Mouse (Mus musculus) MEL (cell line): Measurements from ENCODE around the gene Tbc1d2b.

ENCODE experiments used
- CHD2 ChIP-seq: IDR thresholded peaks from 2 replicates; pipeline ENCODE4 v1.6.1; 2011; ENCODE audit warnings: low read length, improper control_type of control experiment
- CTCF ChIP-seq, 3 experiments: IDR thresholded peaks in 2 of 3; conservative IDR thresholded peaks in 1 of 3; 2 replicates each; pipeline ENCODE4 v1.5.1; 2011 to 2012; ENCODE audit warnings: low read length in 3 of 3, low read depth in 2 of 3, mild to moderate bottlenecking in 2 of 3, improper control_type of control experiment in 1 of 3, inconsistent platforms in 1 of 3, mixed read lengths in 1 of 3, moderate library complexity in 1 of 3; ENCODE audit not compliant: control insufficient read depth in 1 of 3, insufficient read depth in 1 of 3, poor library complexity in 1 of 3, severe bottlenecking in 1 of 3
- E2F4 ChIP-seq: IDR thresholded peaks from 2 replicates; pipeline ENCODE4 v1.6.1; 2011; ENCODE audit warnings: low read depth, low read length, improper control_type of control experiment, borderline replicate concordance
- HCFC1 ChIP-seq: IDR thresholded peaks from 2 replicates; pipeline ENCODE4 v1.6.1; 2012; ENCODE audit warnings: low read depth, mild to moderate bottlenecking, inconsistent platforms, low read length, improper control_type of control experiment, moderate library complexity
- MAX ChIP-seq: IDR thresholded peaks from 2 replicates; pipeline ENCODE4 v1.6.1; 2011; ENCODE audit warnings: low read length, improper control_type of control experiment
- POLR2A ChIP-seq, 2 experiments: IDR thresholded peaks; 2 replicates each; pipeline ENCODE4 v1.6.1; 2011 to 2012; ENCODE audit warnings: low read length in 2 of 2, mild to moderate bottlenecking in 2 of 2, control low read depth in 1 of 2, improper control_type of control experiment in 1 of 2, low read depth in 1 of 2, moderate library complexity in 1 of 2; ENCODE audit not compliant: control insufficient read depth in 1 of 2, insufficient read depth in 1 of 2, poor library complexity in 1 of 2
- TBP ChIP-seq: IDR thresholded peaks from 2 replicates; pipeline ENCODE4 v1.8.0; 2011; ENCODE audit warnings: low read depth, low read length, improper control_type of control experiment
- TCF12 ChIP-seq: IDR thresholded peaks from 2 replicates; pipeline ENCODE4 v1.6.1; 2014; ENCODE audit warnings: low read depth, mild to moderate bottlenecking, inconsistent platforms, low read length, improper control_type of control experiment, moderate library complexity
- UBTF ChIP-seq: IDR thresholded peaks from 2 replicates; pipeline ENCODE4 v1.6.1; 2012; ENCODE audit warnings: low read depth, mild to moderate bottlenecking, inconsistent platforms, low read length, improper control_type of control experiment, moderate library complexity, borderline replicate concordance; ENCODE audit not compliant: insufficient read depth
- USF1 ChIP-seq: IDR thresholded peaks from 2 replicates; pipeline ENCODE4 v1.6.1; 2014; ENCODE audit warnings: low read depth, mild to moderate bottlenecking, inconsistent platforms, low read length, improper control_type of control experiment, moderate library complexity
- ZC3H11A ChIP-seq: IDR thresholded peaks from 2 replicates; pipeline ENCODE4 v1.6.1; 2012; ENCODE audit warnings: low read depth, mild to moderate bottlenecking, inconsistent platforms, low read length, improper control_type of control experiment
- ZKSCAN1 ChIP-seq: IDR thresholded peaks from 2 replicates; pipeline ENCODE4 v1.6.1; 2012; ENCODE audit warnings: low read depth, mild to moderate bottlenecking, inconsistent platforms, low read length, improper control_type of control experiment, moderate library complexity
- ZNF384 ChIP-seq: IDR thresholded peaks from 2 replicates; pipeline ENCODE4 v1.6.1; 2012; ENCODE audit warnings: low read depth, mild to moderate bottlenecking, inconsistent platforms, low read length, improper control_type of control experiment

DNA sequence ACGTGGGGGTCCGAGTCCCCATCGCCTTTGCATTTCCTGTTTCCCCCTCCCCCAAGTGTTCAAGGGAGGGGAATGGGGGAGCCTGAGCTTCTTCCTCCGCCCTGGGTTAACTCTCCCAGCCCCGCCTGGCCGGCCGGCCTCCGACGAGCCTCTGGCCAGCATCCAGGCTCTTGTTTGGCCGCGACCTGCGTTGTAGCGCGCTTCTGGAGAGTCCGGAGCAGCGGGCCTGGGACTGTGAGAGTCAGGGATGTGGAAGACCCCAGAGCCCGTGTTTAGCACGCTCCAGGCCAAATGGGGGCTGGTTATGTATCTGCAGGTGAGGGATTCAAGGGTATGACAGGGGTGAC lies 106.9 kb downstream of the Tbc1d2b start:
- TF ChIP-seq UBTF (no peak), CTCF (IDR thresholded peaks at IDR 0.05 in 2 of 3, conservative IDR thresholded peaks at IDR 0.05 in 1 of 3; ENCODE audit: control insufficient read depth in 1 of 3, insufficient read depth in 1 of 3, low read depth in 2 of 3, low read length in 3 of 3, poor library complexity in 1 of 3, severe bottlenecking in 1 of 3) (no peak), POLR2A (IDR thresholded peaks at IDR 0.05; ENCODE audit: control insufficient read depth in 1 of 2, insufficient read depth in 1 of 2, low read depth in 1 of 2, low read length in 2 of 2, poor library complexity in 1 of 2) (no peak), USF1 (no peak), ZC3H11A (no peak), MAX (no peak), HCFC1 (no peak), ZKSCAN1 (no peak), TCF12 (no peak), CHD2 (no peak), TBP (no peak), ZNF384 (no peak), E2F4 (no peak)
